Mouse (Mus musculus) cerebral cortex, adult 2 months (tissue): ENCODE measurements around the gene Plpp3.

ENCODE experiments used
- WGBS: fragments of 180-500 bp; shearing (Covaris S2); methylation state at CpG from one replicate; pipeline ENCODE4 v1.1.7; 2018; 5-methylcytosine and 5-hydroxymethylcytosine counted together

Plpp3 gene

GRCm38 (mm10) chr4:105157276-105158168, at the start of gene Plpp3:
TSS of gene Plpp3 (plus strand) at chr4:105157347.
- under 1% methylated on average over 77 of the region's 77 CpGs for WGBS

DNA sequence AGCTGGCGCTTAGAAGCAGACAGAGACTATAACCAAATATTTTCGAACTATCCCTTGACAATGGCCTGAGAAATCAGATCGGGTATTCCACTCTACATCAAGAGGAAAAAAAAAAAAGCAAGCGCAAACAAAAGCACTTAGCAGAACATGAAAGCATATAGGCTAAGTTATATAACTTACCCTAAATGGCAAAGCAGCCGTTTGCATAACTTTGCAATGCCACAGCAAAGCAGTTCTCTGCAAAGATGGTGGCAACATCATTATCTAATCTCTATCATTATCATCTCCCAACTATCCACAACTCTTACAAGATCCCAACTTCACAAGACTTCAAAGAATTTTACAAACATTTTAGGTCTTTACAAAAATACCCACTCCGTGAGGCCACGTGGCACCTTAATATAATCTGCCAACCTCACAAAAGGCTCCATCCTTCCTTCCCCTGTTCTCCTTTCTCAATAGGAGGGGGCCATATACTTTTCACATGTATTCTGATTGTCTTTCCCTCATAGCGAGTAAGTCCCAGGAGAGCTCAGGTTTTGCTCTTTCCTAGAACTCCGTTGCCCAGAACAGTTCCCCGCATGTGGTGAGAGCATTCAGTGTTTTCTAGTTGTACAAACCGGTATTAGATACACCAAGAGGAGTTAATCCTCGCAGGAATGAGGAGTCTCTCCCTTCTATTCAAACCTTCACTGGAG, 49.1 kb upstream of the Plpp3 start:
- 37% methylated on average over 12 of the region's 12 CpGs for WGBS

DNA sequence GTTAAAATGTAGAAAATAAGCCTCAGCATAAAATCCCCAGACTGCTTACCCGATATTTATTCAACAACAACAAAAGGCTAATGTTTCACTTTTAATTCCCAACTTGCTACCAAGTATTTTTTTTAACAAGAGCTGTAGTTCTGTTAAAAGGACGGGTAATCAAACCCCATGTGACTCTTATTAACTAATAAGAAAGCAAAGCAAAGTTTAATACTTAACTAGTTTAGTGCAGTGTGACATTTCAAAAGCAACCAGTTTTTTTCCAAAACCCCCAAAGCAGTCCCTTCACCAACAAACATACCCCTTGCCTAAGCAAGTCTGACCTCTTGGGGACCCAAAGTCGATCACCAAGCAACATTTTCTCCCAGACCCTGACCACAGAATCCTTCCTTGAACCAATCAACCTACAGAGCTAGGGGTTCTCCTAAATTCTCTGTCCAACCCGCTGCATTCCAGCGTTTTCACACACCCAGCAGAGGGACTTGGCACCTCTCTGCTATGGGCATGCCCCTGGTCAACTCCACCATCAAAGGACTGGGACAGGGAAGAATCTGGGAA, 48.4 kb upstream of the Plpp3 start:
- 11% methylated on average over 5 of the region's 5 CpGs for WGBS

DNA sequence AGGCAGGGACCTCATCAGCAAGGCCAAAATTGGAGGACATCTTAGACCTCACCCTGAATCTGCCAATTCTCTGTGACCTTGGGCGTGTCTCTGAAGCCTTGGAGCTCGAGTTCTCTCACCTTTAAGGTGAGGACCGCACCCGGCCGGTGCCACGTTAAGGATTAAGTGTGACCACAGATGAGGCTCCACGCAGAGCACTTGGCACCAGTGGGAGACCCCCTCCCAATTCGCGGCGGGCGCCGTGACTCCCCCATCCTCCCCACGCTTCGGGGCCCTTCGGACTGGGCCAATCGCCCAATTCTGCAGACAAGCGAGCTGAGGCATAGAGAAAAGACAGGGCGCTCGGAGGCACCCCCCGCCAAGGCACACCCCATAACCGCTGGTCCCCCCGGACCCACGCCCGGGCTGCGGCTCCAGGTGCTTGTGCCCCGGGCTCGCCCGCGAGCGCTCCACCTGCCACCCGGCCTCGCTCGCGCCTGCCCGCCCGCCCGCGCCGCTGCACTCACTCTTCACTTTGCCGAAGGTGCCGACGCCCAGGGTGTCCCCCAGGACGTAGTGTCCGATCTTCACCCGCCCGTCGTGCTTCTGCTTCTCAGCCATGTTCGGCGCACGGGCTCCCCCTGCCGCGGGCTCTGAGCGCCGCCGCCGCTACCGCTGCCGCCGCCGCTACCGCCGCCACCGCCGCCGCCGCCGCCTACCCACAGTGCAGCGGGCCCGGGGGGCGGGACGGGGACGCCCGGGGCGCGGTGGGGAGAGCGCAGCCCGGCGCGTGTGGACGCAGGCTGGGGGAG, 47.8 kb upstream of the Plpp3 start, which contains the start of gene Prkaa2:
Gene Prkaa2, minus strand, starts transcription at position 692 of the 791 bp plus-strand sequence.
- 1% methylated on average over 80 of the region's 80 CpGs for WGBS

GRCm38 (mm10) chr4:105109990-105110683, 47.0 kb upstream of the Plpp3 start:
- WGBS = 3% methylated on average over 24 of the region's 24 CpGs

DNA sequence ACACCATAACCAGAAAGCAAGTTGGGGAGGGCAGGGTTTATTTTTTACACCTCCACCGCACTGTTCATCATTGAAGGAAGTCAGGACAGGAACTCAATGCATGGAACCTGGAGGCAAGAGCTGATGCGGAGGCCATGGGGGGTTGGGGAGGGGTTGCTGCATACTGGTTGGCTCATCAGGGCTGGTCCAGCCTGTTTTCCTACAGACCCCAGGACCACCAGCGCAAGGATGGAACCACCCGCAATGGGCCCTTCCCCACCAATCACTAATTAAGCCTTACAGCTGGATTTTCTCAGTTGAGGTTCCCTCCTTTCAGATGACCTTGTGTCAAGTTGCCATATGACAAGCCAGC, 46.5 kb upstream of the Plpp3 start:
- WGBS = 61% methylated on average over 4 of the region's 4 CpGs

GRCm38 (mm10) chr4:105111770-105112169, 45.4 kb upstream of the Plpp3 start:
- WGBS = 88% methylated on average over 11 of the region's 11 CpGs

DNA sequence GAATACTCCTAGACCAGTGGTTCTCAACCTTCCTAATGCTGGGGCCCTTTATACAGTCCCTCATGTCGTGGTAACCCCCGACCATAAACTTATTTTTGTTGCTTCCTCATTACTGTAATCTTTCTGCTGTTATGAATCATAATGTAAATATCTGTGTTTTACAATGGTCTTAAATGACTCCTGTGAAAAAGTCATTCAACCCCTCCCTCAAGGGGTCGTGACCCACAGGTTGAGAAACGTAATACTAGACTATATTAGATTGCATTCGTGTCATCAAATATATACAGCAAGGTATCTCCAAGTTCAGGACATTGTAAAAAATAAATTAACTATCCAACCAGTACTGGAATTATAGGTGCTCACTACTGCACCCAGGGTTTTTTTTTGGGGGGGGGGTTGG, 44.1 kb upstream of the Plpp3 start:
- WGBS = 91% methylated on average over 5 of the region's 5 CpGs

GRCm38 (mm10) chr4:105113468-105113867, 43.7 kb upstream of the Plpp3 start:
- whole genome bisulfite sequencing = 91% methylated on average over 3 of the region's 3 CpGs

DNA sequence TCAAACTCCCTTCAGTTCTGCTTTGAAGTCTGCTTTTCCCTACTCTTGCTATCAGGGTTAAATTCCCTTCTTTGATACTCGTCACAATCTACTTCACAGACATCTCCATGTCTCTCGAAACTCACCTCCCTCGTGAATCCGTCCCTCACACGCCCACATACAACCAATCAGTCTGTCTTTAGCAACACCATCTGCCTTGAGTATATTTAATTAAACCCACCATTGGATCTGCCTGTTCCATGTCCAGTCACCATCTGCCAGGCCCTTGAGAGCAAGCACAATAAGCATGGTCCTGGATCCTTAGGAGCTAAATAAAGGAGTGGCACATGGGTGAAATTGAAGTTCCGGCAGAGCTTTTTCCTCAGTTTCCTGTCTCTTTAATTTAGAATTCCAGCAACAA, 36.1 kb upstream of the Plpp3 start:
- 61% methylated on average over 6 of the region's 6 CpGs for WGBS

GRCm38 (mm10) chr4:105122429-105122828, 34.7 kb upstream of the Plpp3 start:
- WGBS = 47% methylated on average over 8 of the region's 8 CpGs

DNA sequence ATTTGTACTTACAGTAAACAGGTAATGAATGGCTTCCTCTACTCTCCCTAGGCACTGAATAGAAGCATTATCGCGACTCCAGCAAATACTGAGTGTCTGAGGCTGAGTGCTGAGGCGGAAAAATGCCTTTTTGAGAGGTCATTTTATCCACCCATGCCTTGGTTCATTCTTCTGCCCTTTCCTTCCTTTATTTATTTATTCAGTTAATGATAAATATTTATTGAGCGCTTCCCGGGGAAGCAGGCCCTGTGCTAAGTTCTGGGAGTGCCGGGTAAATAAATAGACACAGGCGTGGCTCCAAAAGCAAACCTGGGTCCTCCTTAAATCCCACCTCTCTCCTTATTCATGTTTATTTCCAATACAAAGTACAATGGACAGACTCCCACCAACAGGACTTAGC, 27.9 kb upstream of the Plpp3 start:
- WGBS = 67% methylated on average over 7 of the region's 7 CpGs

DNA sequence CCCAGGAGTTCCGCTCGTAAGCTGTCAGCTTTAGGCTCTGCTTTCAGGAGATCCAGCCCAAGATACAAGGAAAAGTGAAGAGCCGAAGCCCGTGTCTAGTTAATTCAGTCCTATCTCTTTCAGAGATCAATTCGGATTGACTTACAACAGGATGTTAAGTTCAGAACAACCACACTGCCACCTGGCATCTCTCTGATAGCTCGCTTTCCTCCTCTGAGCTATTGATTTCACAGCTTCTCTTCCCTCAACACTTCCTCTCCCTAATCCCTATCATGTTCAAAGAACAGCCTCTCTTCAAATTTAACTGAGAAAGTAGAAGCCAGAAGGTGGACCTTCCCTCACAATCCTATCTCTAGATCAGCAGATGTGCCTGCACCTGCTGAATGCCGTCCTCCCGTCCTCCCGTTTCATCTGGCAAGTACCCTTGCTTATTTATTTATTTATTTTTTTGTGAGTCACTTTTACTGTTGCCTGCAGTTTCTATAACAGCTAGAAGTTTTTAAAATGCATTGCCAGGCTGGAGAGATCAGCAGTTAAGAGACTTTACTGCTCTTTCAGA, 25.3 kb upstream of the Plpp3 start:
- WGBS = 72% methylated on average over 9 of the region's 9 CpGs

DNA sequence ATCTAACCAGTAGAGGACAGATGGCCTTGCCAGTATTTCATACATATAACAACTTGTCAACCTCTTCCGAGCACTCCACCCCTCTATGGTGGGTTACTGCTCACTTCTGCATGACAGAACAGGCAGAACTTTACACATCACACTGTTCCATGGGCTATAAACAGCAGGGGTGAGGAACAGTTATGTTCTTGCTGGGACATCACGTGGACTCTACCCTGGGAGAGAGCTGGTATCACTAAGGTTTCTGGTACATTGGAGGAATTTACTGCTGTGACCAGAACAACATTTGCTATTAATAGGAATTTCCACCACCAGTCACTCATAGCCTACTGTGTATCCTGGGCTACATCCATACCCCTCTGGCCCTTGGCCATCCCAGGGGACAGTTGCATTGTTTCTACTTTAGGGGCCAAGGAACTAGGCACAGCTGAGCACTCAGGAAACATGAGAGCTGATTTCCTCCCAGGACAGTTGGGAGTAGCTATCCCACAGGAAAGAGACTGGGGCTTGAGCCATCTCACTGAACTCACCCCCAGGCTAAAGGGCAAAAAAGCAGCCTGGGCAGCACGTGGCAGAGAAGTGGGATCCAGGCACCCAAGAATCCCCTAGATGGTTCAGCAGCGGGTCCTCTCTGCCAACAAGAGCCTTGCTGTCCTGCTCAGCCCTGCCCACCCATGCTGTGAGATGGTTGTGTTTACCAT, 23.6 kb upstream of the Plpp3 start:
- WGBS = 89% methylated on average over 4 of the region's 4 CpGs

- WGBS = 46% methylated on average over 7 of the region's 7 CpGs
These were observed 7.7 kb upstream of the Plpp3 start for GRCm38 (mm10) chr4:105149492-105149891.

DNA sequence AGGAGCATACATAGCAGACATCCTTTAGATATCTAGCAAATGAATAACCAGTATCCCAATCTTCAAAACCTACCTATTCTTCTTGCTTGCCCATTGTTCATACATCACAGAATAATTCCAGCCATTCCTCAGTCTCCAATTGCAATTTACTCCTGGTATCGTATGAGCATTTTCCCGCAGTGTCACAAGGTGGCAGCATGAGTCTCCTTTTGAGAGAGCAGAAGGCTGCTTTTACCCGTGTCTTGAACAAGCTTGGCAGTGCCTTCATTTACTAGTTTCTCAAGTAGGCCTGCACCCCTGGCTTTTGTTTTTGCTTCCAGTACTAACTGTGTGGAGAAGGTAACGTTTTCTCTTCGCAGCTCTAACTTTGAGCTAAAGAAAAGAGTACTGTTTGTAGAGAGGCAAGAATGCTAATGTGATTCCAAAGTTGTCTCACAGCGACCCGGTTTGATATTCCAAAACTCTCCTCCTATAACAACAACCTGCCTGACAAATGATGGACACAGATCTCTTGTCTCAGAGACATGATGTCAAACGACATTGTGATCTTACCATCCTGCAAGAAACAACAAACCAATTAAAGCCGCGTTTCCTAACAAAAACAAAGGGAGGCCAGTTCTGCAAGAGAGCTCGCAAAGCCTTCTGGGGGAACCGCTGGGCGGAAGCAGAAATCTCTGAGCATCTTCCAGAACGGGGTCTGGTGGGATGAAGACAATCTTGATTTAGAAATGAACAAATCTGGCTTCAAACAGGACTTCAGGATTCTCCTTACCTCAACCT, 5.0 kb upstream of the Plpp3 start:
- WGBS = 41% methylated on average over 14 of the region's 14 CpGs

DNA sequence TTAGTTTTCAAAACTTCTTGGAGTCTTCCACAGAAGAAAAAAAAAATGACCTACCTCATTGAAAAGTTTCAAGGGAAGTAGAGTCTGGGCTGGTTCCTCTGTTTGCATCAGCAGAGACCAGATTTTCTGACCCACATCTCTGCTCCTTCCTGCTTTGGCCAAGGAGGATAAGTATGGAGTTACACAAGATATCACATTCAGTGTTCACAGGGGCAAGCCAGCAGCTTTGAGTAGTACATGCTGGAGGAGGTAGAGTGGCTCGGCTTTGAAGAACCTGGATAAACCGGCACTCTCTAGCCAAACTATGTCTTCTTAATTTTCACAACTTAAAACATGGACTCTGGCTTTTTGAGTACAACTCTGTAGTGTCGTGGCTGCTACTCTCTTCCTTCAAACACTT, 3.9 kb upstream of the Plpp3 start:
- WGBS = 91% methylated on average over 3 of the region's 3 CpGs

- 76% methylated on average over 7 of the region's 7 CpGs for WGBS
These were observed 866 bp upstream of the Plpp3 start for GRCm38 (mm10) chr4:105156281-105156680.

GRCm38 (mm10) chr4:105156955-105157275, 232 bp upstream of the Plpp3 start:
- WGBS = 0% methylated on average over 4 of the region's 4 CpGs

- WGBS = under 1% methylated on average over 26 of the region's 26 CpGs
These were observed 1.0 kb downstream of the Plpp3 start for GRCm38 (mm10) chr4:105158169-105158555.
